Mouse (Mus musculus) MEL (cell line): ENCODE measurements at regions not wholly inside any gene's neighbourhood (a gene's known extent, or its start where the extent isn't known, plus 50 kb on each side); places are given as distances from the start of the nearest gene placed in this dataset.
A peak's percentile ranks its signal among the peaks of the same experiment; 100 is the strongest.

Experiments
- DNase-seq: peaks from one replicate; pipeline ENCODE4 v3.0.0; 2011; ENCODE audit warnings: low read depth, low spot score
- H3K27ac ChIP-seq: 2 replicates; pipeline ENCODE4 v1.5.1; 2012; ENCODE audit warnings: low read depth, mild to moderate bottlenecking, control low read depth, low read length, moderate library complexity; ENCODE audit not compliant: control insufficient read depth
- H3K27me3 ChIP-seq, 2 experiments: fragments of 150-350 bp in 1 of 2; sonication (generic) in 1 of 2; 2 replicates each; pipeline ENCODE4 v1.6.1; 2012; ENCODE audit warnings: low read length in 2 of 2, mild to moderate bottlenecking in 2 of 2, improper control_type of control experiment in 1 of 2, moderate library complexity in 1 of 2; ENCODE audit not compliant: insufficient read depth in 2 of 2, control insufficient read depth in 1 of 2
- H3K36me3 ChIP-seq, 2 experiments: 2 replicates each; pipeline ENCODE4 v1.6.1; 2012 to 2014; ENCODE audit warnings: low read length in 2 of 2, improper control_type of control experiment in 1 of 2, inconsistent platforms in 1 of 2, mild to moderate bottlenecking in 1 of 2; ENCODE audit not compliant: insufficient read depth in 2 of 2, control insufficient read depth in 1 of 2
- H3K4me1 ChIP-seq, 2 experiments: fragments of 150-350 bp in 1 of 2; sonication (generic) in 1 of 2; 2 replicates each; pipeline ENCODE4 v1.6.1; 2012; ENCODE audit warnings: low read length in 2 of 2, improper control_type of control experiment in 1 of 2, mild to moderate bottlenecking in 1 of 2; ENCODE audit not compliant: insufficient read depth in 2 of 2, control insufficient read depth in 1 of 2
- H3K4me3 ChIP-seq, 2 experiments: fragments of 150-350 bp in 1 of 2; sonication (generic) in 1 of 2; 2 replicates each; pipeline ENCODE4 v1.5.1; 2012; ENCODE audit warnings: low read depth in 2 of 2, low read length in 2 of 2, mild to moderate bottlenecking in 2 of 2, moderate library complexity in 2 of 2, control low read depth in 1 of 2, improper control_type of control experiment in 1 of 2; ENCODE audit not compliant: control insufficient read depth in 1 of 2, insufficient read depth in 1 of 2
- H3K79me2 ChIP-seq: 2 replicates; pipeline ENCODE4 v1.6.1; 2012; ENCODE audit warnings: mild to moderate bottlenecking, low read length, moderate library complexity; ENCODE audit not compliant: control insufficient read depth, poor library complexity, insufficient read depth
- H3K9ac ChIP-seq: 2 replicates; pipeline ENCODE4 v1.6.1; 2012; ENCODE audit warnings: low read depth, mild to moderate bottlenecking, control low read depth, low read length, moderate library complexity; ENCODE audit not compliant: control insufficient read depth, poor library complexity, severe bottlenecking
- H3K9me3 ChIP-seq: fragments of 150-350 bp; sonication (generic); replicated peaks from 2 replicates; pipeline ENCODE4 v1.6.1; 2012; ENCODE audit warnings: mild to moderate bottlenecking, low read length, improper control_type of control experiment, moderate library complexity; ENCODE audit not compliant: insufficient read depth
- CHD1 ChIP-seq: IDR thresholded peaks from 2 replicates; pipeline ENCODE4 v1.6.1; 2012; ENCODE audit warnings: low read depth, mild to moderate bottlenecking, inconsistent platforms, low read length, improper control_type of control experiment
- CHD2 ChIP-seq: IDR thresholded peaks from 2 replicates; pipeline ENCODE4 v1.6.1; 2011; ENCODE audit warnings: low read length, improper control_type of control experiment
- E2F4 ChIP-seq: IDR thresholded peaks from 2 replicates; pipeline ENCODE4 v1.6.1; 2011; ENCODE audit warnings: low read depth, low read length, improper control_type of control experiment, borderline replicate concordance
- EP300 ChIP-seq, 2 experiments: IDR thresholded peaks; 2 replicates each; pipeline ENCODE4 v1.6.1; 2011; ENCODE audit warnings: improper control_type of control experiment in 2 of 2, low read length in 2 of 2, low read depth in 1 of 2, mild to moderate bottlenecking in 1 of 2
- ETS1 ChIP-seq: IDR thresholded peaks from 2 replicates; pipeline ENCODE4 v1.6.1; 2012; ENCODE audit warnings: low read depth, mild to moderate bottlenecking, inconsistent platforms, low read length, improper control_type of control experiment, moderate library complexity
- GABPA ChIP-seq: IDR thresholded peaks from 2 replicates; pipeline ENCODE4 v1.6.1; 2012; ENCODE audit warnings: low read depth, mild to moderate bottlenecking, inconsistent platforms, low read length, improper control_type of control experiment, moderate library complexity
- GATA1 ChIP-seq: IDR thresholded peaks from 2 replicates; pipeline ENCODE4 v1.6.1; 2011; ENCODE audit warnings: low read depth, low read length, improper control_type of control experiment
- HCFC1 ChIP-seq: IDR thresholded peaks from 2 replicates; pipeline ENCODE4 v1.6.1; 2012; ENCODE audit warnings: low read depth, mild to moderate bottlenecking, inconsistent platforms, low read length, improper control_type of control experiment, moderate library complexity
- MAZ ChIP-seq: IDR thresholded peaks from 2 replicates; pipeline ENCODE4 v1.6.1; 2012; ENCODE audit warnings: low read depth, mild to moderate bottlenecking, inconsistent platforms, low read length, improper control_type of control experiment
- MEF2A ChIP-seq: IDR thresholded peaks from 2 replicates; pipeline ENCODE4 v1.6.1; 2014; ENCODE audit warnings: low read depth, mild to moderate bottlenecking, inconsistent platforms, low read length, improper control_type of control experiment; ENCODE audit not compliant: poor library complexity, insufficient replicate concordance, severe bottlenecking; ENCODE audit errors: extremely low read depth
- MXI1 ChIP-seq: IDR thresholded peaks from 2 replicates; pipeline ENCODE4 v1.6.1; 2011; ENCODE audit warnings: mild to moderate bottlenecking, low read depth, low read length, improper control_type of control experiment
- MYB ChIP-seq: IDR thresholded peaks from 2 replicates; pipeline ENCODE4 v1.6.1; 2011; ENCODE audit warnings: mild to moderate bottlenecking, low read depth, low read length, improper control_type of control experiment
- MYC ChIP-seq: IDR thresholded peaks from 2 replicates; pipeline ENCODE4 v1.6.1; 2011; ENCODE audit warnings: low read depth, mild to moderate bottlenecking, low read length, improper control_type of control experiment, moderate library complexity
- NELFE ChIP-seq: IDR thresholded peaks from 2 replicates; pipeline ENCODE4 v1.6.1; 2011; ENCODE audit warnings: low read depth, low read length, improper control_type of control experiment
- NRF1 ChIP-seq: IDR thresholded peaks from 2 replicates; pipeline ENCODE4 v1.6.1; 2014; ENCODE audit warnings: low read depth, mild to moderate bottlenecking, inconsistent platforms, low read length, improper control_type of control experiment, moderate library complexity; ENCODE audit not compliant: poor library complexity, insufficient read depth, severe bottlenecking
- POLR2A ChIP-seq, 2 experiments: IDR thresholded peaks; 2 replicates each; pipeline ENCODE4 v1.6.1; 2011 to 2012; ENCODE audit warnings: low read length in 2 of 2, mild to moderate bottlenecking in 2 of 2, control low read depth in 1 of 2, improper control_type of control experiment in 1 of 2, low read depth in 1 of 2, moderate library complexity in 1 of 2; ENCODE audit not compliant: control insufficient read depth in 1 of 2, insufficient read depth in 1 of 2, poor library complexity in 1 of 2
- POLR2AphosphoS2 ChIP-seq: IDR thresholded peaks from 2 replicates; pipeline ENCODE4 v1.6.1; 2011; ENCODE audit warnings: low read length, improper control_type of control experiment
- RAD21 ChIP-seq: IDR thresholded peaks from 2 replicates; pipeline ENCODE4 v1.6.1; 2011; ENCODE audit warnings: mild to moderate bottlenecking, low read depth, low read length, improper control_type of control experiment
- RCOR1 ChIP-seq: IDR thresholded peaks from 2 replicates; pipeline ENCODE4 v1.6.1; 2012; ENCODE audit warnings: low read depth, mild to moderate bottlenecking, inconsistent platforms, low read length, improper control_type of control experiment
- SIN3A ChIP-seq: IDR thresholded peaks from 2 replicates; pipeline ENCODE4 v1.6.1; 2012; ENCODE audit warnings: low read length, improper control_type of control experiment, inconsistent platforms
- TAL1 ChIP-seq: IDR thresholded peaks from 2 replicates; pipeline ENCODE4 v1.6.1; 2012; ENCODE audit warnings: mild to moderate bottlenecking, inconsistent platforms, low read length, moderate library complexity, mixed read lengths
- TCF12 ChIP-seq: IDR thresholded peaks from 2 replicates; pipeline ENCODE4 v1.6.1; 2014; ENCODE audit warnings: low read depth, mild to moderate bottlenecking, inconsistent platforms, low read length, improper control_type of control experiment, moderate library complexity
- UBTF ChIP-seq: IDR thresholded peaks from 2 replicates; pipeline ENCODE4 v1.6.1; 2012; ENCODE audit warnings: low read depth, mild to moderate bottlenecking, inconsistent platforms, low read length, improper control_type of control experiment, moderate library complexity, borderline replicate concordance; ENCODE audit not compliant: insufficient read depth
- ZKSCAN1 ChIP-seq: IDR thresholded peaks from 2 replicates; pipeline ENCODE4 v1.6.1; 2012; ENCODE audit warnings: low read depth, mild to moderate bottlenecking, inconsistent platforms, low read length, improper control_type of control experiment, moderate library complexity
- ZNF384 ChIP-seq: IDR thresholded peaks from 2 replicates; pipeline ENCODE4 v1.6.1; 2012; ENCODE audit warnings: low read depth, mild to moderate bottlenecking, inconsistent platforms, low read length, improper control_type of control experiment

- TF ChIP-seq POLR2AphosphoS2 (no peak), E2F4 (no peak), ZNF384 (peak; percentile 69), POLR2A (IDR thresholded peaks at IDR 0.05; ENCODE audit: control insufficient read depth in 1 of 2, insufficient read depth in 1 of 2, low read depth in 1 of 2, low read length in 2 of 2, poor library complexity in 1 of 2) (no peak), GABPA (no peak), NELFE (no peak), RCOR1 (peak; percentile 40; the same call in 1 of the 2 replicates), CHD1 (no peak)
Observed at GRCm38 (mm10) chr12:62552384-62552783, 1029.4 kb downstream of the Lrfn5 start (continued).

GRCm38 (mm10) chr12:62554622-62555021 lies 1031.7 kb downstream of the Lrfn5 start:
- TF ChIP-seq UBTF (no peak), RAD21 (no peak; the same call in 1 of the 2 replicates), TAL1 (peak; percentile 71), SIN3A (peak; percentile 60; the same call in 1 of the 2 replicates), ZNF384 (peak; percentile 45; the same call in 1 of the 2 replicates), GATA1 (peak; percentile 94), MYC (no peak; the same call in 1 of the 2 replicates), TCF12 (peak; percentile 97), RCOR1 (peak; percentile 82), EP300 (IDR thresholded peaks at IDR 0.05; ENCODE audit: low read depth in 1 of 2, low read length in 2 of 2) (peak; percentile 98 to 99), GABPA (no peak), NELFE (no peak), MYB (peak; percentile 75), ZKSCAN1 (no peak), MAZ (no peak), HCFC1 (no peak), MEF2A (peak; percentile 94; the same call in 1 of the 2 replicates), CHD1 (no peak), CHD2 (no peak), MXI1 (no peak), ETS1 (peak; percentile 84), NRF1 (no peak)
- Histone ChIP-seq H3K9ac (no peak overlapping the region), H3K9me3 (no peaks in the 10 kb centered on the region), H3K79me2 (no peaks in the 10 kb centered on the region), H3K27ac (no peak overlapping the region), H3K27me3 (no peaks in the 10 kb centered on the region), H3K4me1 (peaks cover 0 to 23% of the 10 kb centered on the region in 2 experiments; a peak in 3 of 4 replicates), H3K36me3 (peaks cover 0 to 8% of the 10 kb centered on the region in 2 experiments; a peak in 2 of 4 replicates), H3K4me3 (no peak overlapping the region)
- peak; percentile 77 for DNase-seq
